Mouse (Mus musculus): ENCODE data around the gene Ppfia4. TPM values are rescaled to one million over a fixed set of nuclear protein-coding genes. Genes with fewer than 3 reads are reported as not detected.

The Ppfia4 gene
- total RNA-seq, 1 experiment from 2014 or later = 5.3 TPM

- no peak for ATAC-seq (replicated peaks; ENCODE audit: low read depth, poor library complexity, severe bottlenecking)
Measured at GRCm38 (mm10) chr1:134307409-134307808, 25.3 kb downstream of the Ppfia4 start.

GRCm38 (mm10) chr1:134304940-134305339, 27.8 kb downstream of the Ppfia4 start:
- no peak for ATAC-seq (replicated peaks; ENCODE audit: low read depth, poor library complexity, severe bottlenecking)

GRCm38 (mm10) chr1:134302568-134303238, 30.0 kb downstream of the Ppfia4 start:
- peak; percentile 84 for ATAC-seq (replicated peaks; ENCODE audit: low read depth, poor library complexity, severe bottlenecking)

GRCm38 (mm10) chr1:134298636-134299411, 33.9 kb downstream of the Ppfia4 start:
- peak; percentile 31 for ATAC-seq (replicated peaks; ENCODE audit: low read depth, poor library complexity, severe bottlenecking)

- no peak for ATAC-seq (replicated peaks; ENCODE audit: low read depth, poor library complexity, severe bottlenecking)
Measured at GRCm38 (mm10) chr1:134297265-134297664, 35.5 kb downstream of the Ppfia4 start.

GRCm38 (mm10) chr1:134293738-134294604, 38.8 kb downstream of the Ppfia4 start:
- ATAC-seq (replicated peaks; ENCODE audit: low read depth, poor library complexity, severe bottlenecking) = no peak

GRCm38 (mm10) chr1:134293276-134293675, 39.5 kb downstream of the Ppfia4 start:
- no peak for ATAC-seq (replicated peaks; ENCODE audit: low read depth, poor library complexity, severe bottlenecking)

GRCm38 (mm10) chr1:134292601-134293000, 40.1 kb downstream of the Ppfia4 start:
- ATAC-seq (replicated peaks; ENCODE audit: low read depth, poor library complexity, severe bottlenecking) = no peak

GRCm38 (mm10) chr1:134292073-134292472, 40.7 kb downstream of the Ppfia4 start:
- ATAC-seq (replicated peaks; ENCODE audit: low read depth, poor library complexity, severe bottlenecking) = 0 out of 2 replicates have a peak, but pooled peaks have one; percentile 42

GRCm38 (mm10) chr1:134291555-134291954, 41.2 kb downstream of the Ppfia4 start:
- ATAC-seq (replicated peaks; ENCODE audit: low read depth, poor library complexity, severe bottlenecking) = no peak

- 0 out of 2 replicates have a peak, but pooled peaks have one; percentile 29 for ATAC-seq (replicated peaks; ENCODE audit: low read depth, poor library complexity, severe bottlenecking)
Measured at GRCm38 (mm10) chr1:134290909-134291308, 41.8 kb downstream of the Ppfia4 start.

GRCm38 (mm10) chr1:134290300-134290699, 42.4 kb downstream of the Ppfia4 start:
- no peak for ATAC-seq (replicated peaks; ENCODE audit: low read depth, poor library complexity, severe bottlenecking)

- no peak for ATAC-seq (replicated peaks; ENCODE audit: low read depth, poor library complexity, severe bottlenecking)
Measured at GRCm38 (mm10) chr1:134289598-134290099, 43.1 kb downstream of the Ppfia4 start, which contains the start of gene Myog. Myog (plus strand) TSS chr1:134289989.

GRCm38 (mm10) chr1:134288239-134288638, 44.5 kb downstream of the Ppfia4 start:
- ATAC-seq (replicated peaks; ENCODE audit: low read depth, poor library complexity, severe bottlenecking) = no peak

GRCm38 (mm10) chr1:134285458-134286120, 47.1 kb downstream of the Ppfia4 start:
- no peak for ATAC-seq (replicated peaks; ENCODE audit: low read depth, poor library complexity, severe bottlenecking)

- no peak for ATAC-seq (replicated peaks; ENCODE audit: low read depth, poor library complexity, severe bottlenecking)
Measured at GRCm38 (mm10) chr1:134283108-134283507, 49.6 kb downstream of the Ppfia4 start.

- ATAC-seq (replicated peaks; ENCODE audit: low read depth, poor library complexity, severe bottlenecking) = peak; percentile 42
Measured at GRCm38 (mm10) chr1:134282342-134282741, 50.4 kb downstream of the Ppfia4 start.

GRCm38 (mm10) chr1:134281563-134281962, 51.2 kb downstream of the Ppfia4 start:
- no peak for ATAC-seq (replicated peaks; ENCODE audit: low read depth, poor library complexity, severe bottlenecking)

- ATAC-seq (replicated peaks; ENCODE audit: low read depth, poor library complexity, severe bottlenecking) = no peak
Measured at GRCm38 (mm10) chr1:134280174-134280573, 52.6 kb downstream of the Ppfia4 start.

- no peak for ATAC-seq (replicated peaks; ENCODE audit: low read depth, poor library complexity, severe bottlenecking)
Measured at GRCm38 (mm10) chr1:134276823-134277222, 55.9 kb downstream of the Ppfia4 start.
